Mouse (Mus musculus) spleen, adult 2 months (tissue): ENCODE results near the gene Iqschfp.

Experiments
- CTCF ChIP-seq: fragments of 200-500 bp; IDR thresholded peaks from 2 replicates; pipeline ENCODE4 v1.5.1; 2011; ENCODE audit warnings: mild to moderate bottlenecking, inconsistent platforms; ENCODE audit not compliant: insufficient read depth, insufficient read length, insufficient replicate concordance; ENCODE audit errors: extremely low read depth
- POLR2A ChIP-seq: fragments of 200-500 bp; IDR thresholded peaks from 2 replicates; pipeline ENCODE4 v1.6.1; 2011; ENCODE audit warnings: low read depth, low read length, inconsistent platforms

DNA sequence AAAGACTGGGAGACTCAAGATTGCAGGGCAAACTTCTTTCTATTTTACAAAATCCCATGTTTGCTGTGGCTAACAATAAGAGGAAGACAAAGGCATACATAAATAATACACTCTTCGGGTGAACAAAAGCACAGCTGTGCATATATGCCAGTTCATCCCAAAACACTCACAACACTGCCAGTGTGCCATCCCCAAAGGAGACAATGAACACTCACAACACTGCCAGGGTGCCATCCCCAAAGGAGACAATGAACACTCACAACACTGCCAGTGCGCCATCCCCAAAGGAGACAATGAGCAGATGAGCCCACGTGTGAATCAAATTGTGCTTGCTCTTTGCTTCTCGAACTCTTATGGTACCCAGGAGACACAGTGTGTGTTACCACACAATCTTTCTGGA lies 527.8 kb downstream of the Iqschfp start:
- no peak for TF ChIP-seq POLR2A
- TF ChIP-seq CTCF = no peak
